Mouse (Mus musculus): ENCODE data around the gene Sulf2.

- TF ChIP-seq CTCF (IDR thresholded peaks at IDR 0.05; ENCODE audit: control insufficient read depth, insufficient read depth, insufficient replicate concordance, low read depth, low read length) (no peak), POLR2A (IDR thresholded peaks at IDR 0.05; ENCODE audit: control insufficient read depth, low read depth, low read length) (no peak)
Observed at GRCm38 (mm10) chr2:166125033-166125432, 30.4 kb downstream of the Sulf2 start.
